Mouse (Mus musculus): ENCODE data around the gene 9130213A22Rik.

DNA sequence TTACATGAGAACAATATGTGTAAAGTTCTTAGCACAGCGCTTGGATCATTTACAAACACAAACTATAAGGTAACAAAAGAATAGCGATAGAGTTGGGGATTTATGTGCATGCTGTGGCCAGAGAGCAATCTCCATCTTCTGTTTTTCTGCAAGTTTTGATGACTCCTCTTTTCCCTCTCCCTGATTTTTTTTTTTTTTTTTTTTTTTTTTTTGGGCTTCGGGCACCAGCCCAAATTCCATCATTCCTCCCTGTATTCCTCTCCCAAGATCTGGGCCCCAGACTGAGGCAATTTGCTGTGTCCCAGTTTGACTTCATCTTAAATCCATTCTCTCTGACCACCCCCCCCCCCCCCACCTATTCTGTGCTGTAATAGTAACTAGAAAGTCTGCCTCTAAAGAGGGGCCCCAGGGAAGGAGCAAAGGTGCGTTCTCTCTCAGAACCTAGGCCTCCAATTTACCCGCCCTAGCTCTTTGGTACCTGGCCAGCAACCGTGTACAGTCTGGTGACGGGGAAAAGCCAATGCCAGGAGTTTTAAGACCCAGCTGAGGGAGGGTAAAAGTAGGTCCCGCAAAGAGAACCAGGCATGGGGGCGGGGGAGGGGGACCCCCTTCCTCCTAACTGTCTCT, 25.9 kb downstream of the 9130213A22Rik start:
- TF ChIP-seq CTCF (IDR thresholded peaks at IDR 0.05; ENCODE audit: borderline replicate concordance, insufficient read depth, low read length) (no peak), POLR2A (IDR thresholded peaks at IDR 0.05; ENCODE audit: low read depth, low read length) (no peak)

Data from embryonic fibroblast, embryonic 13.5 days (primary cell).